Mouse (Mus musculus): ENCODE data around the gene Uggt1. TPM values are rescaled to one million over a fixed set of nuclear protein-coding genes. Genes with fewer than 3 reads are reported as not detected.

Uggt1 gene
- polyA plus RNA-seq, 1 experiment from 2014 or later = 43.9 TPM

DNA sequence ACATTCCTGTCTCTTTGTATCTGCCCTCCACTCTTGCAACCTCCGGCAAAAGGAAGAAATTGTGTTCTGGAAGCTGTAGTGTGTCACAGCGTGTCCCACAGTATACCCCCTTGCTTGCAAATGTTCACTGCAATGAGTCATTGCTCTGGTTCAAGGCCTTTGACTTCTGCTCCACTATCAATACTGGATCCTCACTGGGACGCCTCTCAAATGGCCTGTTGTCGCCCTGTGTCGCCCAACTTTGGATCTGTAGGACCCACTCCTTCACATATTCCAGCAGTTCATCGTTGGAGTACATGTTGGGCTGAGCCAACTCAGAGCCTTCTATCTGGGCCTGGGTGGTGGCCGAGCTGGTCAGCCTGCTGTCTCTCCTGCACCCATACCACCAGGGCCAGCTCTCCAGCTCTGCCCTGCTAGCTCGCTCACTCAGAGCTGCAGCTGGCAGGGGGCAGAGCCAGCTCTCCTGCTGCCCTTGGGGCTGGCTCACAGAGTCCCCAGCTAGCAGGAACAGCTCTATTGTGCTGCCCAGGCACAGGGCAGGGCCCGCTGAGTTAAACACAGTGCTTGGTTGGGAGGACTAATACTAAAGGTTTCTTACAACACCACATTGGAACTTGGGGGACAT, 126.3 kb downstream of the Uggt1 start:
- no peak for DNase-seq (ENCODE audit: low spot score)

- DNase-seq (ENCODE audit: low spot score) = no peak
Observed at GRCm38 (mm10) chr1:36116488-36116887, 128.0 kb downstream of the Uggt1 start.

GRCm38 (mm10) chr1:36114844-36115243, 129.7 kb downstream of the Uggt1 start:
- DNase-seq (ENCODE audit: low spot score) = no peak

DNA sequence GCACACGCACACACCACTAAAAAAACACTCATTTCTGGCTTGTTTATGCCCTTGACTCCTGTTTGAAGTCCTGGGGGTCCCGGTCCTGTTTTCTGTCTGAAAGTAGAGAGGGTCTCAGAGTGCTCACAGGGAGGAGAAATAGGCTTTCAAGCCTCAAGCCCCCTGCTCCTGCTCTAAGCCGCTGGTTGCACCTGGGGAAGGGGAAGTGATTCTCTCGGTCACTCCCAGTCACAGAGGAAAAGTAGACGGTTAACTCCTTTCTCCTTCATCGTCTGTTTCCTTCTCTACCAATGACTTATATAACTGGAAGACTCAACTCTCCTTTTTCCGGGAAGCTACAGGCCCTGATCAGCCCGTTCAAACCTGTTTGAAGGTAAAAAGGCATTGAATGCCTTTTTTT, 130.8 kb downstream of the Uggt1 start:
- no peak for DNase-seq (ENCODE audit: low spot score)

GRCm38 (mm10) chr1:36112665-36113064, 131.9 kb downstream of the Uggt1 start:
- no peak for DNase-seq (ENCODE audit: low spot score)

DNA sequence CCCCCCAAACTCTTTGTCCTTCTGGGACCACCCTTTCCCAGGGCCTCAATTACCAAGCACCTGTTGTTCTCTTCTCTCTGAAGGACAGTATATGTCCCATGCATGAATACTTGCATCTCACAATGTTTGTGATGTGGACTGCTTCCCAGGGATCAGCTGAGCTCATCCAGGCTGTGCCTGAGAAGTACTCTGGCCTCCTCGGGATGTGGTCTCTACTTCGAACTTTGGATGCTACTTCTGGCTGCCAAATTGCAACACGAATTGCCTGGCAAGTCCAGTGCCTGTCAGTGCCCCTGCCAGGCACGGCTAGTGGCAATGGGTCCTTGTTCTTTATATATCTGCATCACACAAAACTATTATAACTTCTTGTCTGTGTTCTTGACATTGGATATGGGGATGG, 134.5 kb downstream of the Uggt1 start:
- DNase-seq (ENCODE audit: low spot score) = no peak

DNA sequence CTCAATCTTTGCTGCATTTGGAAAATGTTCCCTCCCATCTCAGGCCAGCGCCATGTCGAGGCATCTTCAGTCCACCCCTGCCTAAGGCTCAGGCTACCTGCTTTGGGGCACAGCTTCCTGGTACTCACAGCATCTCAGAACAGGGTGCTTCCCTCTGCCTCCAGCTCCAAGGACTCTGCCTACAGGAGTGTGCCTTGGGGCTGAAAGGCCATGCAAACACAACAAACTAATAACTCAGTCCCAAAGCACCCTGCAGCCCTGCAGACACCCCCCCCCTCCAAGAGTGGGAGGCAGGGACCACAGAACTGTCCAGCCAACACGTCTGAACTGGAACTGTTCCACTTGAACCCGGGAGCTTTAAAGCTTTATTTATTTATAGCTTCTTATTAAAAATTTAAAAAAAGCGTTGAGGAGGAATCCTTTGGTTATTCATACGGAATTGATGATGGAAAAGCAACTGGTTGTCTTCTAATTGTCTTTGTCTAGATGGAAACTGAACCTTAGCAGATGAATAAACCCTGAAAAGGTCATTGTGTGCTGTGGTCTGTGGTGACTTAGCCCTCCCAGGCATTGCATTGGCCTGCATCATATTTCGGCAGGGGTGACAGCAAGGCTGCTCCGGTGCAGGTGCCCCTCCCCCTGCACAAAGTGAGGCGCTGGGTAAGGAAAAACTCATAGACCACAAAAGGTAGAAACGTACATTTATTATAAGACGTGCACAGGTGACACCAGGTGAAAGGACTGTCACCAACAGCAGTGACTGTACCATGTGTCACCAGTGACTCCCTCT, 138.4 kb downstream of the Uggt1 start:
- no peak for DNase-seq (ENCODE audit: low spot score)

DNA sequence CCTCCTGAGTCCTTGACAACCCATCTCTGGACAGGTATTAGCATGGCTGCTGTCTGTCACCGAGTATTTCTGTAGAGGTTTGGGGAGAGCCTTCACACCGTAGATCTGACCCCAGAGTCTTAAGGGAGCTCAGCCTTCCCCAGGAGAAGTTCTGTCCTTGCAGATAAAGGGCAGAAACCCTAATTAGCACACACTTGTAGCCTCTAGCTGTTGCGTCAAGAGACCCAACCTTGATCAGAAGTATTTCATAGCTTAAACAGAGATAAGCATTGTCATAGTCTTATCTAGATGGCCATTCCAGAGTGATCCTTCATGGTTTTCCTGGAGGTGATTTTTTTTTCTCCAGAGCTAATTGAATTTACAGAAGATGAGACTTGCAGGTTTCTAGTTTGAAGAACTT, 144.1 kb downstream of the Uggt1 start:
- no peak for DNase-seq (ENCODE audit: low spot score)

GRCm38 (mm10) chr1:36098432-36098831, 146.1 kb downstream of the Uggt1 start:
- DNase-seq (ENCODE audit: low spot score) = no peak

DNA sequence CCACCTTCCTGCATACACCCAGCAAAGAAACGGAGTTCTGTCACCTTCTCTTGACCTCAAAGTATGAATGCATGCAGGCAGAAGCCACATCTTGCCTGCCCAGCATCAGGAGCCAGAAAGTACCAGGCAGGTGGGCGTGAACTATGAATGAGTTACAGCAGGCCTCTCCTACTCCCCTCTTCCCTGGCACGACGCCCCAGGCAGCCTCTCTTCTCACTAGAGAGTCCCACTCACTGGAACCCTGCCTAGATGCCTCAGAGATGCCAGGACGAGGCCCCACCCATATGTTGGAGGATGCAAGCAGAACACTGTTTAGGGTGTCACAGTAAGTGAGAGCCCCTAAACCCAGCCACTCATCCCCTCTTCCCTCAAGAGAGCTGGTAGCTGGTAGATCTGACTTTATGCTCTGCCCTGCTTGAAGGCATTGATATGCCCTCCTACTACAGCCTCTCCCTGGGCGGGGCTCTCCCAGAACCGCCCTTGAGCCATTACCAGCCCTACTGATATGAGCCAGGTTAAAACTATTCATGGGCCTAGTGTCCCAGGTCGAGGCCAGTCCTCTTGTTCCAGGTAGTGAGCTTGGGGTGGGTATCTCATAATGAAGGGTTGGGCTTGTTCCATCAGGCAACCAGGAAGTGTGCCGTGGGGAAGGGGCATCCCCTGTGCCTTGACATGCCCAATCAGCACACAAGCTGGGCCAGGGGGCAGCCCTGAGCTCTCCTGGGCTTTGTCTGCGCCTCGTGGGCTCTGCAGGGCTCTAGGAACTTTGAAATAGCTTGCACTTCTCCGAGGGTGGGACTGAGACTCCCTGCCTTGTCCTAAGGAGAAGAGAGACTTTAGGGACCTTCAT, 148.9 kb downstream of the Uggt1 start:
- no peak for DNase-seq (ENCODE audit: low spot score)

- DNase-seq (ENCODE audit: low spot score) = no peak
Observed at GRCm38 (mm10) chr1:36093741-36094140, 150.8 kb downstream of the Uggt1 start.

- no peak for DNase-seq (ENCODE audit: low spot score)
Observed at GRCm38 (mm10) chr1:36091246-36091645, 153.3 kb downstream of the Uggt1 start.

DNA sequence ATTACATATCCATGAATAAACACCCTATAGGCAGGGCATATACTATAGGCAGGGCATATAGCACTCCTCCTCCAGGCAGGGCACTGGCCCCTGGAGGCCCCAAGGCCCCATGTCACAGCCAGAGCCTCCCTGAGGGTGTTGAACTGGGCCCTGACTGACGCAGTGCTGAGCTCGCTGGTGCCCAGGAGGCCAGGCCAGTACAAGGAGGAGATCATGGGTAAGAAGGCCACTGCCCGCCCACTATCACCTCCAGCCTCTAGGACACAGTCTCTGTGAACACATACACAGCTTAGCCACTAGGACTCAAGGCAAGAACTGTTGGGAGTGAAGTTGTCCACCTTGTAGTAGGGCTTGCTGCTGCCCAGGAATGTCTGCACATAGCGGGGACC, 153.8 kb downstream of the Uggt1 start:
- no peak for DNase-seq (ENCODE audit: low spot score)

Small RNA genes lying within 50 kb of the gene (microRNA-seq; reads per million reads assigned to microRNA genes)
- 3.7 reads per million for gene Mir6897 (ENCODE audit: borderline number of aligned reads)

Other genes starting within 250 kb of the Uggt1 start
- 11.5 and 14.5 TPM in 2 replicates for gene Hs6st1, start 176.3 kb downstream of the Uggt1 start, polyA plus RNA-seq (2015; fragmentation: Nextera tagmentation; extraction: Ambion mirVana)
- gene Neurl3, start 30.0 kb upstream of the Uggt1 start, polyA plus RNA-seq (2015; fragmentation: Nextera tagmentation; extraction: Ambion mirVana) = 3.8 and 4.4 TPM in 2 replicates
- gene Arid5a, start 63.0 kb upstream of the Uggt1 start, polyA plus RNA-seq (2015; fragmentation: Nextera tagmentation; extraction: Ambion mirVana) = 34.9 and 35.4 TPM in 2 replicates
- 26.0 and 29.4 TPM in 2 replicates for gene Kansl3, start 124.5 kb upstream of the Uggt1 start, polyA plus RNA-seq (2015; fragmentation: Nextera tagmentation; extraction: Ambion mirVana)
- gene Fer1l5, start 127.6 kb upstream of the Uggt1 start, polyA plus RNA-seq (2015; fragmentation: Nextera tagmentation; extraction: Ambion mirVana) = 0.49 and 0.61 TPM in 2 replicates
- 51.3 and 52.1 TPM in 2 replicates for gene Lman2l, start 200.6 kb upstream of the Uggt1 start, polyA plus RNA-seq (2015; fragmentation: Nextera tagmentation; extraction: Ambion mirVana)
- gene Cnnm4, start 226.9 kb upstream of the Uggt1 start, polyA plus RNA-seq (2015; fragmentation: Nextera tagmentation; extraction: Ambion mirVana) = 12.3 and 13.7 TPM in 2 replicates